Mouse (Mus musculus) lung, adult 2 months (tissue): ENCODE measurements at regions not wholly inside any gene's neighbourhood (a gene's known extent, or its start where the extent isn't known, plus 50 kb on each side); places are given as distances from the start of the nearest gene placed in this dataset.

ENCODE experiments used
- DNase-seq: peaks from one replicate; pipeline ENCODE4 v3.0.0; 2022
- H3K4me1 ChIP-seq: fragments of 200-500 bp; 2 replicates; pipeline ENCODE4 v1.6.1; 2011; ENCODE audit warnings: low read length; ENCODE audit not compliant: control insufficient read depth, insufficient read depth
- H3K4me3 ChIP-seq: fragments of 200-500 bp; replicated peaks from 2 replicates; pipeline ENCODE3; 2011; ENCODE audit warnings: low read depth, mild to moderate bottlenecking, control low read depth, low read length; ENCODE audit errors: extremely low read depth
- CTCF ChIP-seq: fragments of 200-500 bp; IDR thresholded peaks from 2 replicates; pipeline ENCODE4 v1.5.1; 2011; ENCODE audit warnings: mild to moderate bottlenecking, low read length, control low read depth; ENCODE audit not compliant: insufficient read depth
- POLR2A ChIP-seq: fragments of 200-500 bp; IDR thresholded peaks from 2 replicates; pipeline ENCODE4 v1.6.1; 2011; ENCODE audit warnings: low read depth, mild to moderate bottlenecking, control low read depth, low read length, borderline replicate concordance; ENCODE audit errors: extremely low read depth
- WGBS: fragments of 180-500 bp; shearing (Covaris S2); methylation state at CpG from one replicate; pipeline ENCODE4 v1.1.7; 2018; 5-methylcytosine and 5-hydroxymethylcytosine counted together

GRCm38 (mm10) chr6:127322398-127322797 is 124.2 kb upstream of the Parp11 start:
- no peaks in the 10 kb centered on the region for H3K4me1 ChIP-seq
- TF ChIP-seq POLR2A = no peak
- no peak for TF ChIP-seq CTCF
- no peak overlapping the region for H3K4me3 ChIP-seq
- DNase-seq = no peak
- WGBS = 75% methylated on average over 7 of the region's 7 CpGs

DNA sequence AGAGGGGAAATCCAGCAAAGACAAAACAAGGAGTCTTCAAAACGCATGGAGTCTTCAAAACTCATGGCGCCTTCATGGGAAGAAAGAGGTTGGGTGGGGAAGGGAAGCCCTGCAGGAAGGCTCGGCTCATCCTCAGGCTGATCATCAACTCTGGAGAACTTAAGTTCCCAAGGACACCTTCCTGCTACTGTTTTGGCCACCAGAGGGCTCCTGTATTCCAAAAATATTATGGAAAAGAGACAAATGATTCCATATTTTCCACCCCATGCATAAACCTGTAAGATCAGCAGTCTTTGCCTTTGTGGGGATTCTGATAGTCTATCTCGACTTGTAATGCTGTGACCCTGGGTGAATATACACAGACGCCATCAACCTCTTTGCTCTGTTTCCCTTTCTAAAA is 121.7 kb upstream of the Parp11 start:
- TF ChIP-seq CTCF = peak; percentile 11; the same call in 1 of the 2 replicates
- no peak for TF ChIP-seq POLR2A
- Histone ChIP-seq H3K4me1 (no peaks in the 10 kb centered on the region), H3K4me3 (no peak overlapping the region)
- WGBS = 36% methylated on average over 5 of the region's 5 CpGs
- peak; percentile 56 for DNase-seq

GRCm38 (mm10) chr6:127325596-127326332 is 120.9 kb upstream of the Parp11 start:
- TF ChIP-seq POLR2A (no peak), CTCF (no peak)
- no peak for DNase-seq
- 52% methylated on average over 7 of the region's 7 CpGs for WGBS
- no peak overlapping the region for H3K4me3 ChIP-seq
- peaks cover 3% of the 10 kb centered on the region; the same call in 1 of the 2 replicates for H3K4me1 ChIP-seq

DNA sequence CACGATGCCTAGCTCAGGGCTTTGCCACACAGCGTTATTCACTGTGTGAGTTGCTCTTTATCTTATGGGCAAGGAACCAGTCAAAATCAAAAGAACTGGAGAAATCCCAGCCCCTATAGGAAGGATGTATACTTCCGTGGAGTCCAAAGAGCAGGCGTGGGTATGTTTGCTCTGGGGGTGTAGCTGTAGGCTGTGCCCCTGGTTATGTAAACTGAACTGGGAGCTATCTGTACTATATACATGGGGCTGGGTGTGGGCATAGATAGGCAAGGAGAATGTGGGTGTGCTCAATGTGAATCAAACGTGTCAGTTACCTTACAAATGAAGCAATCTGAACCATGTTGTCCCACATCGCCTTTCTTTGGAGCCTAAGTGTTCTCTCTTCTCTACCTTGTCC is 120.3 kb upstream of the Parp11 start:
- peaks cover 3% of the 10 kb centered on the region; the same call in 1 of the 2 replicates for H3K4me1 ChIP-seq
- WGBS = 55% methylated on average over 6 of the region's 6 CpGs

DNA sequence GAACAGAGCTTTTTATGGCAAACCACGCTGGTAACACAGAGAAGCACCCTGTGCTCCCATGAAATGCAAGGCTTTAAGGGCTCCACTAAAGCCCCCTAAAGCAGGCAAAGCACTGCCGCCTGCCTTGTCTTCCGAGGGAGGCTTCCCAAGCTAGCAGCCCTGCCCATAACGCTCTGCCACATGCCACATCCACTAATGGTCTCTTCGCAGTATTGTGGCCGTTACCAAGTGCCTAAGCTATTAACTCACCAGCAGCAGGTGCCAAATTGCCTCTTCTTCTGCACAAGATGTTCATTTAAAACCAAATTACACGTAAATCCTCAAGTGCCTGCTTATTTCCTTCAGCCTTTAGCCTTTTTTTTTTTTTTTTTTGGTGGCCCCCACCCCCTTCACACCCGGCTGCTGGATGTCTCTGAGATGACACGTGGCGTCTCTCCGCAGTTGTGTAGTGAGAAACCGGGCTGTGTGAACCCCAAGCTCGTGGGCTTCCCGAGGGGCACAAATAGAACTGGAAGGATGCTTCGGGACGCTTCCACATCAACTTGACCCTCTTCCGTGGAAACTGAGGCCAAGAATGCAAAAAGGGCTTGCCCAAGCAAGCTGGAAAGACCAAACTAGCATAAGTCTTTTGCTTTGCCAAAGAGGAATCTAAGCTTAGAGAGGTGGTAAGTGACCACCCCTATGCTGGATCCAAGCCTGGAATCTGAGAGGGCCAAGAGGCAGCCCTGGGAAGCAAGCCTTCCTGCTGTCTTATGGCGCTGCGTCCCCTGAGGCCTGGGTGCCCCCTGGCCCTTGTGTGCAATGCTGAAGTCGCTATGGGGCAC is 117.2 kb upstream of the Parp11 start:
- peaks cover 3% of the 10 kb centered on the region; the same call in 1 of the 2 replicates for H3K4me1 ChIP-seq
- no peak for TF ChIP-seq CTCF
- no peak overlapping the region for H3K4me3 ChIP-seq
- peak; percentile 36 for DNase-seq
- WGBS = 59% methylated on average over 20 of the region's 20 CpGs

More for the DNA sequence above, 120.3 kb upstream of the Parp11 start:
- H3K4me3 ChIP-seq = no peak overlapping the region
- TF ChIP-seq POLR2A = no peak
- no peak for TF ChIP-seq CTCF
- no peak for DNase-seq

GRCm38 (mm10) chr6:127330015-127330705 is 116.5 kb upstream of the Parp11 start:
- Histone ChIP-seq H3K4me3 (peak overlapping the region; percentile 35), H3K4me1 (peaks cover 3% of the 10 kb centered on the region; the same call in 1 of the 2 replicates)
- TF ChIP-seq CTCF = no peak
- TF ChIP-seq POLR2A = peak; percentile 43; the same call in 1 of the 2 replicates
- peak; percentile 79 for DNase-seq
- WGBS = 2% methylated on average over 46 of the region's 46 CpGs

- Histone ChIP-seq H3K4me3 (no peak overlapping the region), H3K4me1 (peaks cover 3% of the 10 kb centered on the region; the same call in 1 of the 2 replicates)
- TF ChIP-seq CTCF = no peak
- no peak for TF ChIP-seq POLR2A
- DNase-seq = peak; percentile 38
- WGBS = 66% methylated on average over 5 of the region's 5 CpGs
These were observed 115.5 kb upstream of the Parp11 start for GRCm38 (mm10) chr6:127331091-127331490.

DNA sequence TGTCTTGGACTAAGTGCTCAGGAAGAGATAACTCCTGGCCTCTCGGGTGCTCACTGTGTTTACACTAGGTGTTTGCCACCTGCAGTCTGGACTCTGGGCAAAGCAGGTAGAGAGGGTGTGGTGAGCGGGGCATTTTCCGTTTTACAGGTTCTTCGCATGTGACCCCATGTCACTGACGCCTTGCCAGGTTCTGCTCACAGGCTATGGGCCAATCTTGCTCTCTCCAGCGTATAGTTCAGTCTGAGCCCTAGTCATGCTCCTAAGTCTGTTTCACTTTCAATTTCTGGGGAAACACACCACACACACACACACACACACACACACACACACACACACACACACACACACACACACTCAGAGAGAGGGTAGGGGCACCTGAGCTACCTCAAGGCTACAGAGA is 112.4 kb upstream of the Parp11 start:
- Histone ChIP-seq H3K4me3 (no peak overlapping the region), H3K4me1 (peaks cover 3% of the 10 kb centered on the region; the same call in 1 of the 2 replicates)
- WGBS = 46% methylated on average over 6 of the region's 6 CpGs
- no peak for DNase-seq
- TF ChIP-seq POLR2A = no peak
- no peak for TF ChIP-seq CTCF

DNA sequence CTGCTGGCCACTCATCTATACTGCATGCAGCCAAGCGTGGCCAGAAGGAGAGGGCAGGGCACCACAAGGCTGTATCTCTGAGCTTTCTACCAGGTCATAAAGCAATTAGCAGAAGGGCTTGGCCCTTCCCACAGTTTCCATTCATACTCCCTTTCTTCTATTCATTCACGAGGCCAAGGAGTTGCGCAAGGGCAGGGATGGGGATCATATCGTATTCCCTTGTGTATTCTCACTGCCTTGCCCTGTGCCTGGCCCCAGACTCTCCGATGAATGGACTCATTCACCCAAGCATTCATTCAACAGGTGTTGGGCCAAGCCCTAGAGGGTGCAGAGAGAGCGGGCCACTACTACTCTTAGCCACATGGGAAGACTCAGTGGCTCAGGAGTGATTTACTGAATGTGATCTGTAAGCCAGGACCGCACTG is 111.2 kb upstream of the Parp11 start:
- TF ChIP-seq CTCF = no peak
- no peak for TF ChIP-seq POLR2A
- WGBS = 65% methylated on average over 7 of the region's 7 CpGs
- DNase-seq = no peak
- Histone ChIP-seq H3K4me3 (no peak overlapping the region), H3K4me1 (peaks cover 3% of the 10 kb centered on the region; the same call in 1 of the 2 replicates)
